Comparison of ENCODE assay signal across 8 mouse cellular contexts in genomic region chr14:76569271-76569961, GRCm38 (mm10). TPM values are rescaled to one million over a fixed set of nuclear protein-coding genes. Genes with fewer than 3 reads are reported as not detected.
DNase-seq lines count a peak whose midpoint lies in the region; ATAC-seq and TF ChIP-seq lines count a peak whose summit lies in the region.

No protein-coding gene starts in this region.

- H3K36me3 ChIP-seq in kidney, postnatal 0 days (ENCODE audit: insufficient read depth, low read length): no peaks in the 10 kb centered on the region

- peak overlapping the region; percentile 48; the same call in 1 of the 2 replicates for H3K27ac ChIP-seq in kidney, postnatal 0 days

- H3K9me3 ChIP-seq in kidney, postnatal 0 days (replicated peaks; ENCODE audit: low read length): no peaks in the 10 kb centered on the region

- WGBS in kidney, postnatal 0 days: 20% methylated on average over 9 of the region's 9 CpGs

- H3K9ac ChIP-seq in kidney, postnatal 0 days (ENCODE audit: low read depth, low read length): no peak overlapping the region

- DNase-seq in kidney, postnatal 0 days (ENCODE audit: low spot score): peak; percentile 86
- DNase-seq in kidney, adult 18-20 months: no peak
- DNase-seq in c-Kit-positive CD71-positive TER-119-negative erythroid progenitor cells, embryonic 14.5 days (ENCODE audit: low read depth): peak; percentile 66
- DNase-seq in right cerebral cortex, postnatal 4 days: no peak
- no peak for DNase-seq in cerebellum, postnatal 25 days
- no peak for DNase-seq in left cerebral cortex, postnatal 36 days (ENCODE audit: low spot score in 2 of 2)

- peak; percentile 43; the same call in 1 of the 2 replicates for ATAC-seq in kidney, postnatal 0 days (replicated peaks; ENCODE audit: low FRiP score, low read depth)
- ATAC-seq in hematopoietic stem cell, adult 5-6 weeks (replicated peaks in 1 of 2; ENCODE audit: insufficient read depth in 1 of 2, low FRiP score in 2 of 2, low TSS enrichment in 1 of 2, low read depth in 1 of 2, poor library complexity in 2 of 2, severe bottlenecking in 2 of 2): peak; percentile 91 to 93
- ATAC-seq in megakaryocyte-erythroid progenitor cell, adult 5-6 weeks (replicated peaks; ENCODE audit: low FRiP score, low TSS enrichment, poor library complexity, severe bottlenecking): peak; percentile 98

- intact Hi-C loops in left cerebral cortex, postnatal 36 days (cut with DNase I): no loop called here

- TF ChIP-seq CTCF in kidney, postnatal 0 days (IDR thresholded peaks at IDR 0.05; ENCODE audit: low read depth): no peak

- no peak overlapping the region for H3K4me3 ChIP-seq in kidney, postnatal 0 days (replicated peaks; ENCODE audit: low read depth, low read length)

- no peaks in the 10 kb centered on the region for H3K27me3 ChIP-seq in kidney, postnatal 0 days (ENCODE audit: insufficient read depth, low read length)

- peaks cover 10% of the 10 kb centered on the region; the same call in 1 of the 2 replicates for H3K4me1 ChIP-seq in kidney, postnatal 0 days (replicated peaks; ENCODE audit: insufficient read depth, low read length)

- no peak overlapping the region for H3K4me2 ChIP-seq in kidney, postnatal 0 days (ENCODE audit: low read length)

RNA-seq across cellular contexts. Expression of gene Serp2, which starts 12.7 kb away (rescaled TPM):
- 13.1 and 13.7 TPM in 2 replicates for polyA plus RNA-seq in kidney, postnatal 0 days (2015; fragmentation: Nextera tagmentation; extraction: Ambion mirVana)
- not detected in 2 replicates for total RNA-seq in hematopoietic stem cell, adult 5-6 weeks (2017)
- 2.6 TPM in 1 of 2 replicates, not detected in the other for total RNA-seq in megakaryocyte-erythroid progenitor cell, adult 5-6 weeks (2014; fragmentation: Nextera tagmentation)
- not detected in 2 replicates for total RNA-seq in megakaryocyte-erythroid progenitor cell, adult 5-6 weeks (2017)
- total RNA-seq in left cerebral cortex, postnatal 36 days (2021): 100 to 1,000 TPM; 171 to 200 TPM

Comparison
In these comparisons a context has a peak if more than half of its experiments do, and no peak if none do; other contexts are left out.
1. DNase-seq: peak in kidney, postnatal 0 days (single experiment) and c-Kit-positive CD71-positive TER-119-negative erythroid progenitor cells, embryonic 14.5 days (single experiment); none in kidney, adult 18-20 months (single experiment), right cerebral cortex, postnatal 4 days (single experiment), cerebellum, postnatal 25 days (0 of 2) and left cerebral cortex, postnatal 36 days (0 of 2).
2. ATAC-seq: peak in every context shown above with its lines; median percentile 98 in megakaryocyte-erythroid progenitor cell, adult 5-6 weeks; 92 in hematopoietic stem cell, adult 5-6 weeks; 43 in kidney, postnatal 0 days.
3. RNA of gene Serp2, which starts 12.7 kb away (total RNA-seq): 171 to 200 TPM in left cerebral cortex, postnatal 36 days; 2.6 TPM in megakaryocyte-erythroid progenitor cell, adult 5-6 weeks and not detected in hematopoietic stem cell, adult 5-6 weeks; every median in the first group is over 10 times any median in the second.